Mouse (Mus musculus) adrenal gland (tissue): Measurements from ENCODE around the gene Gm4737.
"Not testable (repeated sequence)": the region's sequence is repeated elsewhere in the genome, so short reads cannot be mapped to it uniquely, and the experiment has no call there.

Experiments used
- intact Hi-C: fragments of 180-260 bp; cut with DNase I; formaldehyde crosslinking; loops from one replicate; pipeline ENCODE4 v1.15.1; 2025
- long read RNA-seq, 2 experiments: library from polyadenylated mRNA; unstranded; transcript quantifications; one replicate each; pipeline ENCODE4 v2.0.0; 2020; ENCODE audit warnings: borderline replicate concordance in 1 of 2; ENCODE audit not compliant: insufficient replicate concordance in 1 of 2

Gm4737 gene
- long read RNA-seq, experiment 1, partial matches to known transcripts = 0 of 1 reads
- long read RNA-seq, experiment 1, other reads (novel, unspliced or antisense) = 0 of 1 reads
- long read RNA-seq, experiment 2 = 0 reads

- intact Hi-C loops = not testable (repeated sequence)
Observed at GRCm38 (mm10) chr16:46154832-46155231, at the start of gene Gm4737. Gm4737 (minus strand) TSS chr16:46155077.

- intact Hi-C loops = no loop called here
Observed at GRCm38 (mm10) chr16:46195792-46196191, 40.9 kb upstream of the Gm4737 start.

- intact Hi-C loops = no loop called here
Observed at GRCm38 (mm10) chr16:46183096-46183495, 28.2 kb upstream of the Gm4737 start.

GRCm38 (mm10) chr16:46178121-46178801 is 23.4 kb upstream of the Gm4737 start:
- intact Hi-C loops = no loop called here

- intact Hi-C loops = no loop called here
Observed at GRCm38 (mm10) chr16:46173039-46173438, 18.2 kb upstream of the Gm4737 start.

GRCm38 (mm10) chr16:46166971-46167370 is 12.1 kb upstream of the Gm4737 start:
- intact Hi-C loops = no loop called here

- intact Hi-C loops = no loop called here
Observed at GRCm38 (mm10) chr16:46165305-46165704, 10.4 kb upstream of the Gm4737 start.

- intact Hi-C loops = no loop called here
Observed at GRCm38 (mm10) chr16:46151141-46151540, 3.7 kb downstream of the Gm4737 start.

GRCm38 (mm10) chr16:46148661-46149341 is 6.1 kb downstream of the Gm4737 start:
- intact Hi-C loops = no loop called here

- intact Hi-C loops = no loop called here
Observed at GRCm38 (mm10) chr16:46146962-46147361, 7.9 kb downstream of the Gm4737 start.

GRCm38 (mm10) chr16:46122238-46122637 is 32.6 kb downstream of the Gm4737 start:
- intact Hi-C loops = no loop called here

GRCm38 (mm10) chr16:46121420-46121819 is 33.5 kb downstream of the Gm4737 start:
- intact Hi-C loops = no loop called here

- intact Hi-C loops = no loop called here
Observed at GRCm38 (mm10) chr16:46120607-46121006, 34.3 kb downstream of the Gm4737 start.

GRCm38 (mm10) chr16:46120020-46120419 is 34.9 kb downstream of the Gm4737 start, which contains the start of gene Cd96:
Cd96 (minus strand) TSS chr16:46120251.
- intact Hi-C loops = no loop called here

- intact Hi-C loops = no loop called here
Observed at GRCm38 (mm10) chr16:46117645-46118044, 37.2 kb downstream of the Gm4737 start.

- intact Hi-C loops = no loop called here
Observed at GRCm38 (mm10) chr16:46114727-46115126, 40.1 kb downstream of the Gm4737 start.

- intact Hi-C loops = no loop called here
Observed at GRCm38 (mm10) chr16:46109536-46109935, 45.3 kb downstream of the Gm4737 start.

GRCm38 (mm10) chr16:46107431-46107830 is 47.4 kb downstream of the Gm4737 start:
- intact Hi-C loops = no loop called here

- intact Hi-C loops = no loop called here
Observed at GRCm38 (mm10) chr16:46104491-46104890, 50.4 kb downstream of the Gm4737 start.
